Mouse (Mus musculus) leukemia stem cell, adult 10-12 weeks (primary cell): ENCODE results near the gene Tmem210. TPM values are rescaled to one million over a fixed set of nuclear protein-coding genes. Genes with fewer than 3 reads are reported as not detected.

Source experiments
- polyA plus RNA-seq: library from polyadenylated mRNA; stranded (reverse); fragments of >175 nt; gene quantifications from 2 replicates; pipeline ENCODE4 v1.2.3, GENCODE M21; 2012; ENCODE audit warnings: low replicate concordance

Tmem210 gene
- polyA plus RNA-seq, result not detected in 2 replicates

DNA sequence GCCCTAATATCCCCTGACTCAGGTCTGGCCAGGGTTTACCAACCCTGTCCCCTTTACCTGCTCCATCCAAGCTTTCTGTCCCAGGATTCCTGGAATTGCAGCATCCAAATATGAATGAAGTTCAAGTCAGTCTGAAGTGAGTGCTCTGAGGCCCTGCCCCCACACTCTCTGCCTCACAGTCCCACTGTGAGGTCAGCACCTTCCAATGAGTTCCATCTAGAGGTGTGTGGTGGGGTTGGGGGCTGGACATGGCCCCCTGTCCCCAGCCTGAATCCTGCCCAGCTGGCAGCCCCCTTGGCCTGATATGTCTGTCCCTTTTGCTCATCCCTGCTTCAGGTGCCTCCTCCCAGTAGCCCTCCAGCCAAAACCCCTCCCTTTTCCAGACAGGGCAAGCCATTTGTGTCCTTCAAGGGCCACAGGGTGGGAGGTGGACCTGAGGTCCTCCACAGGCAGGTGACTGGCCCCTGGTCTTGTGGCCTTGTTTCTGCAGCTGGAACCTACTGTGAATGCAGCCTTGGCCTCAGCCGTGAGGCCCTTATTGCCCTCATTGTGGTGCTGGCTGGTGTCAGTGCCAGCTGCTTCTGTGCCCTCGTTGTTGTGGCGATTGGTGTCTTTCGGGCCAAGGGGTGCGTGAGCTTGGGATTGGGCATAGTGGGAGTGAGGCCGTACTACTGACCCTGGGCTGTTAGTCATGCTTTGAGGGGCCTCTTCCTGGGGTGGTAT is at the start of gene Tmem210:
Gene Tmem210, plus strand, starts transcription at position 219 of the 723 bp plus-strand sequence.

DNA sequence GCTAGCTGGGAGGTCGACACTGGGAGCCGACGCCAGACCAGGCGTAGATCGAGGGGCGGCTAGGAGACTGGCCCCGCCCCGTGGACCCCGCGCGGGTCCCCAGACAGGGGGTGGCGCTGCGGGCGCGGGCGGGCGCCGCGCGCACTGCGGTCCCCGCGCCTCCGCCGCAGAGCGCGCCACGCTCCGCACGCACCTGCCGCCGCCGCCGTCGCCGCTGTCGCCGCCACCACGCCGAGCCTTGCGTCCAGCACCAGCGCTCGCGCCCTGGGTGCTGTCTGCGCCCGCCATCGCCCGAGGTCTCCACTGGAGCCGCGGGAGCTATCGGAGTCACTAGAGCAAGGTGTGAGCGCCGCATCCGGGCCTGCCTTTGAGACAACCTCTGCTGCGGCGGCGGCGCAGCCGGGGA is 45.8 kb upstream of the Tmem210 start, which contains the start of the genes Rnf208 and Cysrt1:
Gene Rnf208, plus strand, starts transcription at position 155 of the 406 bp plus-strand sequence.
Gene Cysrt1, minus strand, starts transcription at position 352 of the 406 bp plus-strand sequence.

DNA sequence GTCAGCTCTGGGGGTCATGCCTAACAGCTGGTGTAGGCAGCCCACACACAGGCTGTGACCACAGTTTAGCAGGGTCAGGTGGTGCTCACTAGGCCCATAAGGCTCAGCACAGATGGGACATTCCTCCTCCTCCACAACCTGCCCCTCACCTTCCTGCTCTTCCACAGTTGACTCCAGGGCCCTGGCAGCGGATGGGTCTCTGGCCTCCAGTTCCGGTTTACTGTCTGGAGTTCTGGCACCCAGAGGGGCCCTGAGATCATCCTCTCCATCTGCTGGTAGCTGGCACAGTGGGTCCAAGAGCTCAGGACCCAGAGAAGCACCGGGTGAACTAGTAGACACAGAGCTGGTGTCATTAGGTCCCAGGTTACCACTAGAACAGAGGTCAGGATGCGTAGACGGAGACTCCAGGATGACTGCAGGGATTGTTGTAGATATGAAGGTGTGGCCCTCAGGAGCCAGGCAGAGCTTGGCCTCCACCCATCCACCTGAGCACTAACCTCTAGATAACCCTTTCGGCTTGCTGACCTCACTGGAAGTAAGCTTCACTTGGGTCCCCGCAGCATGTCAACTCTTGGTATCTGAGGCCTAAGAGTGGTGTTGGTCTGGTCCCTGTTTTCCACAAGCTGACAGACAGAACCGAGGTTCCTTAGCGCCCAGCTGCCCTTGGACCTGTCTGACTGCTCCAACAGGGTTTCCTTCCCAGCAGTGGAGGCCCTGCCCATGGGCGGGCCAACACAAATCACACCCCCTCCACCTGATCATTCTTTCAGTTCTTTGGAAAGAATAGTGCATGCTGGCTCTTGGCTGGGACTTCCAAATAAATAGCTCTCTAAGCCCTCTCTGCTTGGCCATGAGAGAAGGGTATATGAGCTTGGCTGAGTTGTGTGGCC is 41.5 kb upstream of the Tmem210 start, which contains the start of gene AL732309.1:
Gene AL732309.1, minus strand, starts transcription at position 681 of the 890 bp plus-strand sequence.

DNA sequence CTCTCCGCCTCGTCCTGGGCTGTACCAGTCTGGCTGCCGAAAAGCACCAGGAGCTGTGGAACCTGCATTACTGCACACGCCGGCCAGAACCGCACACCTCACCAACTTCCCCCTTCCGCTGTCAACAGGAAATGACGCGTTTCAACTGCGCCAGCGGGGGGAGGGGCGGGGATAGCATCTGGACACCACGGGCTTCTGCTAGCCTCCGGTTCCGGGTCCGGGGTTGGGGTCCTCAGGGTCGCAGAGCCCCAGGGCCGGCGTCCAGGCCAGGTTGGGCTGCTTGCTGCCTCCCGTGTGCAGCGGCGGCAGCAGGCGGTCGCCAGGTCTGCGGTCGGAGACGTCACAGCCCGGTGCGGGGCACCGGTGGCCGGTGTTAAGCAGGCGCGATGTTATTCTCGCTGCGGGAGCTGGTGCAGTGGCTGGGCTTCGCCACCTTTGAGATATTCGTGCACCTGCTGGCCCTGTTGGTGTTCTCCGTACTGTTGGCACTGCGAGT is 32.6 kb upstream of the Tmem210 start, which contains the start of gene Tmem203:
Gene Tmem203, plus strand, starts transcription at position 156 of the 496 bp plus-strand sequence.

DNA sequence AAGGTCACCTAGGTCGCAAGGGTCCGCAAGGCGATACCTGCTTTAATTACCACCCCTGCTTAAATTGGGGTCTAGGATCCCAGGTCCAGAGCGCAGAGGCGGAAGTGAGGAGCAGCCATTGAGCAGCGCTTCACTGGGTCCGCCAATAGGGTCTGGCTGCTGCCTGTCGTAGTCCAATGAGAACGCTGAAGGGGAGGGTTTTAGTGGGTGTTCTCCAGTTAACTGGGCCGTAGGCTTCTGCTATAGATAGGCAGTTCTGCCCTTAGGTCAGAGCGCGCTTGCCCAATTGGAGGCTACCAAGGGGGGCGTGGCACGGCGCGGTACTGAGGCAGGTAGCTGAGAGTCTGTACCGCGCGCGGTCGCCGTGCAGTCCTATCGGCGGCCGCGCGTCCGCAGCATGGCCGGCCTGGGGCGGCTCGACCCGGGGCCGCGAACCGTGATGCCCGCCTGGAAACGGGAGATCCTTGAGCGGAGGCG is 25.6 kb upstream of the Tmem210 start, which contains the start of gene Tprn:
Gene Tprn, plus strand, starts transcription at position 328 of the 477 bp plus-strand sequence.

DNA sequence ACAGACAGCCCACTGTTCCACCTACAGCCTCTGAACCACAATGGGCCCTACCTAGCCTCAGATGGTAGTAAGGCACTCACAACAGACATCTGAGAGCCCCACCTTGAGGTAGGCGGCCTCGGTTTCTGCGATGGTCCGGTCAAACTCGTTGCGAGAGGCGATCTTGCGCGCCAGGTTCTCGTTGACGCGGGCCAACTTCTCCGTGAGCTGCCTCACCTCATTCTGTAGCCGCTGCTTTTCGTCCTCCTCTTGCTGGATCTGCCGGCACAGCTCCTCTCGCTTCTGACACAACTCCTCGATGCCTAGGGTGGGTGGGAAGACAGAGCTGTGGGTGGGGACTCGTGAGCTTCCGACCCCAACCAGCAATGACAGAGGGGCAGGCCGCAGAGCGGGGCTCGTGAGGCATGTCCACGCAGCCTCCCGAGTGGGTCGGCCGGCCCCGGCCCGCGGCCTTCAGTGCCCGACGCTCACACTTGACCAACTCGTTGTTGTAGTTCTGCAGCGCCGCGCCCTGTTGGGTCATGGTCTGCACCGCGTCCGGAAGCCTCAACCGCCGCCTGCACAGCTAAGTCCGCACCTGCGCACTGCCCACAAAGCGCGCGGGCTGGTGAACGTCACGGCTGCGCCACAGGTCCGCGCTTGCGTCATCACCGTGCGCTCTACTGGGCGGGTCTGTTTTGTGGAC is 16.0 kb upstream of the Tmem210 start, which contains the start of the genes Ssna1 and Anapc2:
Gene Ssna1, minus strand, starts transcription at position 612 of the 685 bp plus-strand sequence.
Gene Anapc2, plus strand, starts transcription at position 652 of the 685 bp plus-strand sequence.

DNA sequence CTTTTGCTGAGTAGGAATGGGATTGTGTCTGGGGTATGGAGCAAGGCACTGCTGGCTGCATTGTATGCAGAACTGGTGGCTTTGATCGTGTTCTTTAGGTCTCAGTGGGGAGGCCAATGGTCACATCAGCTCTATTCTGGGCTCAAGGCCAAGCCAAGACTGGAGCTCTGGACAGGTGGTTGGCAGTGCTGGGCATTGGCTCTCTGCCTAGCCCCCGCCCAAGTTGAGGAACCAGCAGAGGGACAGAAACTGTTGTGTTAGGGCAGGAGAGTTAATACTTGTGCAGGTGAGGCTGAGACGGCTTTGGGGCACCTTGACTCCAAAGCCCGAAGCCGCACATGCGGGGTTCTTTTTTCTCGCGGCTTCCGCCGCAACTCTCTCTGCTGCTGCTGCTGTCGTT is 1.7 kb downstream of the Tmem210 start, which contains the start of gene Lrrc26:
Gene Lrrc26, plus strand, starts transcription at position 265 of the 400 bp plus-strand sequence.

DNA sequence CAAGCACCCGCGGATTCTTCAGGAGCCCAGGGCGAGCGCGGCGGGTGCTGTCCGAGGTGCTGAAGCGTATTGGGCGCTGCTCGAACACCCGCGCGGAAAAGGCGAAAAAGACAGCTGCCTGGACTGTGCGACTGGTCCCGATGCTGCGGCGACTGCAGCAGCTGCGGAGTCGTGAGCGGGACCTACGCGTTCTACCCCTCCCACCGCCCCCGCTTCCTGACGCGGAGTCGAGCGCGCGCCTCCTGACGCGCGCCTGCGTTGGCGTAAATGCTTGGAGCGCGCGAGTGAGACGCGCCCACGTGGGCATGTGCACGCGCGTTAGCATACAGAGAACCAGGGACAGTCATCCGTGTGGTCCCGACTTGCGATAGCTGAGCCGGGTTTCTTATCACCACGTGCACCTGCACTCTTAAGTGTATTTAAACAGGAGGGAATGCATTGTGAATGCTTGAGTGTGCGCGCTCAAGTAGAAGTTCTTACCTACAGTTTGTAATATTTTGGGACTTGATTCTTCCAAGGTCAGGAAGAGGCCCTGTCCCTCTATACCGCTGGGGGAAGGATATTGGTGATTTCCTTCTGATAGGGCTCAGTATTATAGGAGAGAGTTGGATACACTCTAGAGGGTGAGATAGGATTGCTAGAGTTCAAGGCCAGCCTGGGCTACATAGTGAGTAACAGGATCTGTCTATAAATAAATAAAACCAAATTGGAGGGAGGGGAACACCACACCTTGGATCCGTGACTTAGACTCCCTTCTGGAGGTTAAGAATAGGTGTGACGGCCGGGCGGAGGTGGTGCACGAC is 31.2 kb downstream of the Tmem210 start, which contains the start of gene Grin1:
Gene Grin1, minus strand, starts transcription at position 217 of the 803 bp plus-strand sequence.

DNA sequence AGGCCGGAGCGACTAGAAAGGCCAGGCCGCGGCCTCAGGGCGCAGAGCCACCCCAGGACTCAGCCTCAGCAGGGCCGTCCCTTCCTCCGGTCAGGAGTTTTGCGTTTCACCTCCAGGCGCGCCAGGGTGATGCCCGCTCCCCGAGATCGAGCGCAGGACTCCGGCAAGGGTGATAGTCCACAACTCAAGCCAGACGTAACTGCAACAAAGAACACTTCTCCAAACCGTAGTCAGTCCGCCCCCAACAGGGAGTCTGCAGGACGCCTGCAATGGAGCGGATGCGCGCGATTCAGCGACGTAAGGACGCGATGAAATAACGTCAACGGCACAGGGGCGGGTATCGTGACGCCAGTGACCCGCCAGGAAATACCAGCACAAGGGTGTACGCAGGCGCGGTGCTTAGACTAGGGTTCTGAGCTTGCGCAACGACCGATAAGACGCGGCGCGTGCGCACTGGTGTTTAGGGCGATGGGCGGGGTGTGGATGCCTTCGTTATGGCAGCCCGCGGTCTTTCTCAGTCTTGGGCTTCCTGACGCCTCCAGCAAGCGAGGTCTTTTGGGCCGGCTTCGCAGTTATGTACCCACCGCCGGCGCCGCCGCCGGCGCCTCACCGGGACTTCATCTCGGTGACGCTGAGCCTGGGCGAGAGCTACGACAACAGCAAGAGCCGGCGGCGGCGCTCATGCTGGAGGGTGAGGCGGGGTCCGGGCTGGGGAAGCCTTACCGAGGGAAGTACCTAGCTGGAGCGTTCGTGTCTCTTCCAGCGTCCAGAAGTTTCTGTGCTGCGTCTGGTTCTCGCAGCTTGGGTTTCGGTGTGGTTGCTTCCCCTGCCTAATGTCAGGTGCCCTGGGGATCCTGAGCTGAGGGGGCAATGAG is 44.6 kb downstream of the Tmem210 start, which contains the start of gene Man1b1:
Gene Man1b1, plus strand, starts transcription at position 53 of the 875 bp plus-strand sequence.

Other genes starting within 250 kb of the Tmem210 start
- 61.2 and 74.4 TPM in 2 replicates for gene Nsmf, start 233.8 kb upstream of the Tmem210 start, polyA plus RNA-seq
- not detected in 2 replicates for gene Entpd8, start 207.8 kb upstream of the Tmem210 start, polyA plus RNA-seq
- not detected in 2 replicates for gene Noxa1, start 193.0 kb upstream of the Tmem210 start, polyA plus RNA-seq
- gene Nrarp, start 107.4 kb upstream of the Tmem210 start, polyA plus RNA-seq, result 24.8 and 34.7 TPM in 2 replicates
- 13.1 and 16.5 TPM in 2 replicates for gene Tor4a, start 91.3 kb upstream of the Tmem210 start, polyA plus RNA-seq
- gene Nelfb, start 76.7 kb upstream of the Tmem210 start, polyA plus RNA-seq, result 15.0 and 19.0 TPM in 2 replicates
- 0.22 TPM in 1 of 2 replicates, not detected in the other for gene Stpg3, start 73.5 kb upstream of the Tmem210 start, polyA plus RNA-seq
- gene Fam166a, start 69.4 kb upstream of the Tmem210 start, polyA plus RNA-seq, result 0.16 TPM in 1 of 2 replicates, not detected in the other
- 147 and 477 TPM in 2 replicates for gene Tubb4b, start 63.4 kb upstream of the Tmem210 start, polyA plus RNA-seq
- gene Slc34a3, start 53.8 kb upstream of the Tmem210 start, polyA plus RNA-seq, result not detected in 2 replicates
- gene Rnf224, start 51.4 kb upstream of the Tmem210 start, polyA plus RNA-seq, result 0.10 TPM in 1 of 2 replicates, not detected in the other
- gene Rnf208, start 45.9 kb upstream of the Tmem210 start, polyA plus RNA-seq, result 5.6 and 9.1 TPM in 2 replicates
- gene Cysrt1, start 45.7 kb upstream of the Tmem210 start, polyA plus RNA-seq, result not detected in 2 replicates
- 3.1 and 3.2 TPM in 2 replicates for gene AL732309.1, start 41.3 kb upstream of the Tmem210 start, polyA plus RNA-seq
- 6.8 and 7.2 TPM in 2 replicates for gene Tmem203, start 32.7 kb upstream of the Tmem210 start, polyA plus RNA-seq
- gene Tprn, start 25.5 kb upstream of the Tmem210 start, polyA plus RNA-seq, result 57.8 and 59.6 TPM in 2 replicates
- 111 and 119 TPM in 2 replicates for gene Ssna1, start 15.7 kb upstream of the Tmem210 start, polyA plus RNA-seq
- gene Anapc2, start 15.7 kb upstream of the Tmem210 start, polyA plus RNA-seq, result 11.4 and 18.3 TPM in 2 replicates
- not detected in 2 replicates for gene Lrrc26, start 1.8 kb downstream of the Tmem210 start, polyA plus RNA-seq
- 0.09 and 0.26 TPM in 2 replicates for gene Grin1, start 31.0 kb downstream of the Tmem210 start, polyA plus RNA-seq
- gene Man1b1, start 44.2 kb downstream of the Tmem210 start, polyA plus RNA-seq, result 27.7 and 53.0 TPM in 2 replicates
- 4.2 and 10.5 TPM in 2 replicates for gene Dpp7, start 68.2 kb downstream of the Tmem210 start, polyA plus RNA-seq
- 5.6 and 9.7 TPM in 2 replicates for gene Uap1l1, start 77.5 kb downstream of the Tmem210 start, polyA plus RNA-seq
- 82.8 and 125 TPM in 2 replicates for gene Sapcd2, start 84.2 kb downstream of the Tmem210 start, polyA plus RNA-seq
- gene Entpd2, start 107.7 kb downstream of the Tmem210 start, polyA plus RNA-seq, result 0.67 TPM in 1 of 2 replicates, not detected in the other
- gene Npdc1, start 111.2 kb downstream of the Tmem210 start, polyA plus RNA-seq, result 8.1 and 13.5 TPM in 2 replicates
- gene Fut7, start 135.1 kb downstream of the Tmem210 start, polyA plus RNA-seq, result 2.3 TPM in 1 of 2 replicates, not detected in the other
- gene Abca2, start 140.6 kb downstream of the Tmem210 start, polyA plus RNA-seq, result 8.3 and 12.8 TPM in 2 replicates
- gene Clic3, start 168.7 kb downstream of the Tmem210 start, polyA plus RNA-seq, result not detected in 2 replicates
- 30.3 and 31.6 TPM in 2 replicates for gene Paxx, start 172.9 kb downstream of the Tmem210 start, polyA plus RNA-seq
- not detected in 2 replicates for gene Ptgds, start 181.9 kb downstream of the Tmem210 start, polyA plus RNA-seq
- gene Lcn12, start 205.8 kb downstream of the Tmem210 start, polyA plus RNA-seq, result not detected in 2 replicates
- 15.5 and 54.4 TPM in 2 replicates for gene Fbxw5, start 212.6 kb downstream of the Tmem210 start, polyA plus RNA-seq
- not detected in 2 replicates for gene C8g, start 213.6 kb downstream of the Tmem210 start, polyA plus RNA-seq